Mouse (Mus musculus): ENCODE data around the gene Zswim7.

The Zswim7 gene

GRCm38 (mm10) chr11:62259214-62259613, 22.0 kb downstream of the Zswim7 start:
- DNase-seq (ENCODE audit: extremely low read depth, low read depth, low spot score): no peak

GRCm38 (mm10) chr11:62253380-62253779, 27.8 kb downstream of the Zswim7 start:
- no peak for DNase-seq (ENCODE audit: extremely low read depth, low read depth, low spot score)

GRCm38 (mm10) chr11:62251047-62251446, 30.1 kb downstream of the Zswim7 start:
- no peak for DNase-seq (ENCODE audit: extremely low read depth, low read depth, low spot score)

- DNase-seq (ENCODE audit: extremely low read depth, low read depth, low spot score): no peak
These were observed 31.7 kb downstream of the Zswim7 start for GRCm38 (mm10) chr11:62249266-62250037.

GRCm38 (mm10) chr11:62248401-62249244, 32.6 kb downstream of the Zswim7 start, which contains the start of gene Adora2b:
Gene Adora2b, plus strand, starts transcription at chr11:62248984.
- no peak for DNase-seq (ENCODE audit: extremely low read depth, low read depth, low spot score)

- DNase-seq (ENCODE audit: extremely low read depth, low read depth, low spot score): no peak
These were observed 33.3 kb downstream of the Zswim7 start for GRCm38 (mm10) chr11:62247759-62248400.

GRCm38 (mm10) chr11:62244471-62244870, 36.7 kb downstream of the Zswim7 start:
- no peak for DNase-seq (ENCODE audit: extremely low read depth, low read depth, low spot score)

- DNase-seq (ENCODE audit: extremely low read depth, low read depth, low spot score): no peak
These were observed 37.3 kb downstream of the Zswim7 start for GRCm38 (mm10) chr11:62243871-62244270.

- DNase-seq (ENCODE audit: extremely low read depth, low read depth, low spot score): no peak
These were observed 40.4 kb downstream of the Zswim7 start for GRCm38 (mm10) chr11:62240631-62241261.

GRCm38 (mm10) chr11:62224797-62225196, 56.4 kb downstream of the Zswim7 start:
- no peak for DNase-seq (ENCODE audit: extremely low read depth, low read depth, low spot score)

- no peak for DNase-seq (ENCODE audit: extremely low read depth, low read depth, low spot score)
These were observed 57.2 kb downstream of the Zswim7 start for GRCm38 (mm10) chr11:62223962-62224361.

GRCm38 (mm10) chr11:62223416-62223815, 57.8 kb downstream of the Zswim7 start:
- no peak for DNase-seq (ENCODE audit: extremely low read depth, low read depth, low spot score)

GRCm38 (mm10) chr11:62220756-62221510, 60.2 kb downstream of the Zswim7 start:
- DNase-seq (ENCODE audit: extremely low read depth, low read depth, low spot score): no peak

GRCm38 (mm10) chr11:62217751-62218150, 63.4 kb downstream of the Zswim7 start:
- DNase-seq (ENCODE audit: extremely low read depth, low read depth, low spot score): no peak

Data from fat pad, adult 2 months (tissue).